Mouse (Mus musculus) 3134 (cell line): ENCODE results near the gene Olfr1174-ps.

ENCODE experiments used
- DNase-seq: peaks from one replicate; pipeline ENCODE4 v3.0.0-alpha.2; 2011; ENCODE audit warnings: low spot score; ENCODE audit not compliant: insufficient read length; ENCODE audit errors: extremely low read depth

Gene Olfr1174-ps

GRCm38 (mm10) chr2:88315035-88315434 is at the start of gene Olfr1174-ps:
Gene Olfr1174-ps, minus strand, starts transcription at chr2:88315135.
- no peak for DNase-seq

GRCm38 (mm10) chr2:88356304-88356703 is 41.4 kb upstream of the Olfr1174-ps start:
- DNase-seq = no peak

- no peak for DNase-seq
These were observed 31.5 kb upstream of the Olfr1174-ps start, which contains the start of gene Olfr1177-ps for GRCm38 (mm10) chr2:88346392-88346791. Gene Olfr1177-ps, minus strand, starts transcription at chr2:88346492.

- no peak for DNase-seq
These were observed 21.5 kb upstream of the Olfr1174-ps start, which contains the start of gene Olfr1176 for GRCm38 (mm10) chr2:88336421-88336820. Gene Olfr1176, plus strand, starts transcription at chr2:88336721.

GRCm38 (mm10) chr2:88327115-88327514 is 12.2 kb upstream of the Olfr1174-ps start, which contains the start of gene Olfr1175-ps:
Gene Olfr1175-ps, minus strand, starts transcription at chr2:88327215.
- no peak for DNase-seq

- no peak for DNase-seq
These were observed 35.2 kb downstream of the Olfr1174-ps start, which contains the start of gene Olfr1173 for GRCm38 (mm10) chr2:88279775-88280174. Gene Olfr1173, minus strand, starts transcription at chr2:88279875.
